ENCODE assay signal across 9 mouse cellular contexts in genomic region chr9:52028521-52029405, GRCm38 (mm10). TPM values are rescaled to one million over a fixed set of nuclear protein-coding genes. Genes with fewer than 3 reads are reported as not detected.
A peak's percentile ranks its signal among the peaks of the same experiment; 100 is the strongest.
DNase-seq lines count a peak whose midpoint lies in the region; ATAC-seq and TF ChIP-seq lines count a peak whose summit lies in the region.
"Had no signal": no experiment of that assay in that cellular context is flagged by ENCODE, and none has a peak within 500 bp of the region (broad histone marks: within the 10 kb centered on the region; RNA-seq: fewer than 3 reads in every experiment).

No protein-coding gene starts in this region.

- no peak overlapping the region for H3K4me3 ChIP-seq in forebrain, embryonic 13.5 days
- H3K4me3 ChIP-seq in forebrain, embryonic 15.5 days: no peak overlapping the region
- no peak overlapping the region for H3K4me3 ChIP-seq in neural tube, embryonic 15.5 days (replicated peaks)
- H3K4me3 ChIP-seq in kidney, postnatal 0 days (replicated peaks; ENCODE audit: low read depth, low read length): no peak overlapping the region
- H3K4me3 ChIP-seq in stomach, embryonic 15.5 days (replicated peaks): no peak overlapping the region
- no peak overlapping the region for H3K4me3 ChIP-seq in intestine, postnatal 0 days (ENCODE audit: low read depth, low read length)

- no peak overlapping the region for H3K4me2 ChIP-seq in forebrain, embryonic 13.5 days
- no peak overlapping the region for H3K4me2 ChIP-seq in forebrain, embryonic 15.5 days (replicated peaks)
- H3K4me2 ChIP-seq in neural tube, embryonic 15.5 days: no peak overlapping the region
- H3K4me2 ChIP-seq in kidney, postnatal 0 days (ENCODE audit: low read length): no peak overlapping the region
- H3K4me2 ChIP-seq in stomach, embryonic 15.5 days: no peak overlapping the region
- no peak overlapping the region for H3K4me2 ChIP-seq in intestine, postnatal 0 days (replicated peaks; ENCODE audit: low read depth)

- WGBS in forebrain, embryonic 13.5 days: 45% methylated on average over 9 of the region's 9 CpGs
- 39% methylated on average over 9 of the region's 9 CpGs for WGBS in forebrain, embryonic 15.5 days
- 53% methylated on average over 9 of the region's 9 CpGs for WGBS in neural tube, embryonic 15.5 days
- WGBS in kidney, postnatal 0 days: 61% methylated on average over 9 of the region's 9 CpGs
- WGBS in stomach, embryonic 15.5 days: 37% methylated on average over 9 of the region's 9 CpGs
- 34% methylated on average over 9 of the region's 9 CpGs for WGBS in intestine, postnatal 0 days

- H3K36me3 ChIP-seq in forebrain, embryonic 13.5 days (ENCODE audit: poor library complexity, severe bottlenecking): no peaks in the 10 kb centered on the region
- H3K36me3 ChIP-seq in forebrain, embryonic 15.5 days: no peaks in the 10 kb centered on the region
- no peaks in the 10 kb centered on the region for H3K36me3 ChIP-seq in neural tube, embryonic 15.5 days
- H3K36me3 ChIP-seq in kidney, postnatal 0 days (ENCODE audit: insufficient read depth, low read length): no peaks in the 10 kb centered on the region
- H3K36me3 ChIP-seq in stomach, embryonic 15.5 days: no peaks in the 10 kb centered on the region
- no peaks in the 10 kb centered on the region for H3K36me3 ChIP-seq in intestine, postnatal 0 days (ENCODE audit: control insufficient read depth, insufficient read depth)

- peaks cover 3% of the 10 kb centered on the region; the same call in 1 of the 2 replicates for H3K4me1 ChIP-seq in forebrain, embryonic 13.5 days
- H3K4me1 ChIP-seq in forebrain, embryonic 15.5 days: peaks cover 3% of the 10 kb centered on the region; the same call in 1 of the 2 replicates
- H3K4me1 ChIP-seq in neural tube, embryonic 15.5 days: no peaks in the 10 kb centered on the region
- H3K4me1 ChIP-seq in kidney, postnatal 0 days (replicated peaks; ENCODE audit: insufficient read depth, low read length): no peaks in the 10 kb centered on the region
- 0 out of 2 replicates have a peak, but pooled peaks cover 5% of the 10 kb centered on the region for H3K4me1 ChIP-seq in stomach, embryonic 15.5 days
- no peaks in the 10 kb centered on the region for H3K4me1 ChIP-seq in intestine, postnatal 0 days (replicated peaks; ENCODE audit: control insufficient read depth, insufficient read depth, low read length)

- DNase-seq in neural tube, embryonic 10.5 days (ENCODE audit: extremely low spot score, low spot score): peak; percentile 10
- peak; percentile 61 for DNase-seq in kidney, postnatal 0 days (ENCODE audit: low spot score)
- no peak for DNase-seq in cerebellum, adult 9-10 months

- TF ChIP-seq CTCF in kidney, postnatal 0 days (IDR thresholded peaks at IDR 0.05; ENCODE audit: low read depth): no peak
- no peak for TF ChIP-seq CTCF in intestine, postnatal 0 days (IDR thresholded peaks at IDR 0.05; ENCODE audit: low read depth)

- peak; percentile 50; the same call in 1 of the 2 replicates for ATAC-seq in forebrain, embryonic 13.5 days
- no peak for ATAC-seq in forebrain, embryonic 15.5 days (replicated peaks)
- no peak for ATAC-seq in neural tube, embryonic 15.5 days (ENCODE audit: low FRiP score)
- ATAC-seq in kidney, postnatal 0 days (replicated peaks; ENCODE audit: low FRiP score, low read depth): no peak
- ATAC-seq in stomach, embryonic 15.5 days (ENCODE audit: insufficient read depth, low FRiP score, low read depth): peak; percentile 56; the same call in 1 of the 2 replicates
- no peak for ATAC-seq in intestine, postnatal 0 days
- ATAC-seq: CD4-positive, CD25-positive, alpha-beta regulatory T cell, adult 4 months had no signal

- H3K9me3 ChIP-seq in forebrain, embryonic 13.5 days (replicated peaks): no peaks in the 10 kb centered on the region
- no peaks in the 10 kb centered on the region for H3K9me3 ChIP-seq in forebrain, embryonic 15.5 days
- H3K9me3 ChIP-seq in neural tube, embryonic 15.5 days (replicated peaks): no peaks in the 10 kb centered on the region
- H3K9me3 ChIP-seq in kidney, postnatal 0 days (replicated peaks; ENCODE audit: low read length): no peaks in the 10 kb centered on the region
- H3K9me3 ChIP-seq in stomach, embryonic 15.5 days: no peaks in the 10 kb centered on the region
- H3K9me3 ChIP-seq in intestine, postnatal 0 days (ENCODE audit: control insufficient read depth): no peaks in the 10 kb centered on the region

- no peak overlapping the region for H3K9ac ChIP-seq in forebrain, embryonic 13.5 days
- no peak overlapping the region for H3K9ac ChIP-seq in forebrain, embryonic 15.5 days (replicated peaks)
- no peak overlapping the region for H3K9ac ChIP-seq in neural tube, embryonic 15.5 days (replicated peaks)
- H3K9ac ChIP-seq in kidney, postnatal 0 days (ENCODE audit: low read depth, low read length): no peak overlapping the region
- no peak overlapping the region for H3K9ac ChIP-seq in stomach, embryonic 15.5 days
- H3K9ac ChIP-seq in intestine, postnatal 0 days (ENCODE audit: low read depth, low read length): no peak overlapping the region

- no peaks in the 10 kb centered on the region for H3K27me3 ChIP-seq in forebrain, embryonic 13.5 days
- no peaks in the 10 kb centered on the region for H3K27me3 ChIP-seq in forebrain, embryonic 15.5 days
- H3K27me3 ChIP-seq in neural tube, embryonic 15.5 days (replicated peaks): no peaks in the 10 kb centered on the region
- no peaks in the 10 kb centered on the region for H3K27me3 ChIP-seq in kidney, postnatal 0 days (ENCODE audit: insufficient read depth, low read length)
- no peaks in the 10 kb centered on the region for H3K27me3 ChIP-seq in stomach, embryonic 15.5 days (replicated peaks)
- peaks cover 46% of the 10 kb centered on the region for H3K27me3 ChIP-seq in intestine, postnatal 0 days (replicated peaks; ENCODE audit: control insufficient read depth, insufficient read depth, low read length)

- no peak overlapping the region for H3K27ac ChIP-seq in forebrain, embryonic 13.5 days
- no peak overlapping the region for H3K27ac ChIP-seq in forebrain, embryonic 15.5 days (replicated peaks)
- no peak overlapping the region for H3K27ac ChIP-seq in neural tube, embryonic 15.5 days (replicated peaks)
- H3K27ac ChIP-seq in kidney, postnatal 0 days: no peak overlapping the region
- H3K27ac ChIP-seq in stomach, embryonic 15.5 days: no peak overlapping the region
- no peak overlapping the region for H3K27ac ChIP-seq in intestine, postnatal 0 days (ENCODE audit: low read depth, low read length)

RNA-seq across cellular contexts. Expression of gene Rdx, which starts 18.2 kb away (rescaled TPM):
- polyA plus RNA-seq in forebrain, embryonic 13.5 days (2015; fragmentation: Nextera tagmentation; extraction: Ambion mirVana): 137 and 148 TPM in 2 replicates
- polyA plus RNA-seq in forebrain, embryonic 15.5 days (2015; fragmentation: Nextera tagmentation; extraction: Ambion mirVana): 105 and 108 TPM in 2 replicates
- 72.5 and 81.2 TPM in 2 replicates for polyA plus RNA-seq in neural tube, embryonic 15.5 days (2015; fragmentation: Nextera tagmentation; extraction: Ambion mirVana)
- 137 and 143 TPM in 2 replicates for polyA plus RNA-seq in kidney, postnatal 0 days (2015; fragmentation: Nextera tagmentation; extraction: Ambion mirVana)
- 94.3 and 97.2 TPM in 2 replicates for polyA plus RNA-seq in stomach, embryonic 15.5 days (2015; fragmentation: Nextera tagmentation; extraction: Ambion mirVana)
- polyA plus RNA-seq in intestine, postnatal 0 days (2015; fragmentation: Nextera tagmentation; extraction: Ambion mirVana): 31.3 and 34.9 TPM in 2 replicates

Comparison
In these comparisons a context has a peak if more than half of its experiments do, and no peak if none do; other contexts are left out.
1. ATAC-seq: peak in forebrain, embryonic 13.5 days (single experiment) and stomach, embryonic 15.5 days (single experiment); none in forebrain, embryonic 15.5 days (single experiment), neural tube, embryonic 15.5 days (single experiment), kidney, postnatal 0 days (single experiment) and intestine, postnatal 0 days (single experiment).